Mouse (Mus musculus) intestine, embryonic 15.5 days (tissue): ENCODE measurements around the gene Plekhh2. TPM values are rescaled to one million over a fixed set of nuclear protein-coding genes. Genes with fewer than 3 reads are reported as not detected.

Experiments used
- ATAC-seq: fragments of 200-750 bp; cut with Nextera tagmentation; 2 replicates; pipeline ENCODE4 v1.8.0; 2017; ENCODE audit warnings: moderate TSS enrichment, moderate library complexity
- H3K27ac ChIP-seq: fragments of 300-500 bp; sonication (generic); 2 replicates; pipeline ENCODE4 v1.5.1; 2015; ENCODE audit warnings: mild to moderate bottlenecking, inconsistent platforms
- H3K27me3 ChIP-seq: fragments of 300-500 bp; sonication (generic); replicated peaks from 2 replicates; pipeline ENCODE4 v1.6.1; 2015; ENCODE audit warnings: inconsistent platforms
- H3K36me3 ChIP-seq: fragments of 300-500 bp; sonication (generic); 2 replicates; pipeline ENCODE4 v1.6.1; 2015; ENCODE audit warnings: inconsistent platforms
- H3K4me1 ChIP-seq: fragments of 300-500 bp; sonication (generic); replicated peaks from 2 replicates; pipeline ENCODE4 v1.6.1; 2015; ENCODE audit warnings: inconsistent platforms
- H3K4me2 ChIP-seq: fragments of 300-500 bp; sonication (generic); replicated peaks from 2 replicates; pipeline ENCODE4 v1.6.1; 2015; ENCODE audit warnings: mild to moderate bottlenecking, inconsistent platforms
- H3K4me3 ChIP-seq: fragments of 300-500 bp; sonication (generic); replicated peaks from 2 replicates; pipeline ENCODE4 v1.5.1; 2015; ENCODE audit warnings: inconsistent platforms
- H3K9ac ChIP-seq: fragments of 300-500 bp; sonication (generic); 2 replicates; pipeline ENCODE4 v1.6.1; 2015; ENCODE audit warnings: inconsistent platforms
- H3K9me3 ChIP-seq: fragments of 300-500 bp; sonication (generic); 2 replicates; pipeline ENCODE4 v1.6.1; 2016; ENCODE audit warnings: inconsistent platforms
- WGBS: fragments of 180-500 bp; shearing (Covaris S2); methylation state at CpG from one replicate; pipeline ENCODE4 v1.1.7; 2015; 5-methylcytosine and 5-hydroxymethylcytosine counted together
- polyA plus RNA-seq: library from polyadenylated mRNA; unstranded; fragments of >200 nt; fragmentation: Nextera tagmentation; extraction: Ambion mirVana; gene quantifications from 2 replicates; pipeline ENCODE4 v1.2.1, GENCODE M21; 2015

Gene Plekhh2
- polyA plus RNA-seq, 1 experiment from 2014 or later = 8.0 TPM

GRCm38 (mm10) chr17:84657782-84658181, 146.1 kb downstream of the Plekhh2 start:
- Histone ChIP-seq H3K36me3 (no peaks in the 10 kb centered on the region), H3K9ac (no peak overlapping the region), H3K4me1 (peaks cover 14% of the 10 kb centered on the region), H3K4me2 (no peak overlapping the region), H3K9me3 (no peaks in the 10 kb centered on the region), H3K4me3 (no peak overlapping the region), H3K27ac (no peak overlapping the region), H3K27me3 (no peaks in the 10 kb centered on the region)
- WGBS = 62% methylated on average over 7 of the region's 7 CpGs
- no peak for ATAC-seq

GRCm38 (mm10) chr17:84658195-84658594, 146.5 kb downstream of the Plekhh2 start:
- no peaks in the 10 kb centered on the region for H3K27me3 ChIP-seq
- no peak overlapping the region for H3K27ac ChIP-seq
- H3K4me2 ChIP-seq = no peak overlapping the region
- no peak; the same call in 1 of the 2 replicates for ATAC-seq
- H3K9ac ChIP-seq = no peak overlapping the region
- H3K9me3 ChIP-seq = no peaks in the 10 kb centered on the region
- no peak overlapping the region for H3K4me3 ChIP-seq
- H3K4me1 ChIP-seq = peaks cover 14% of the 10 kb centered on the region
- no peaks in the 10 kb centered on the region for H3K36me3 ChIP-seq
- 31% methylated on average over 5 of the region's 5 CpGs for WGBS

GRCm38 (mm10) chr17:84658951-84659350, 147.3 kb downstream of the Plekhh2 start:
- Histone ChIP-seq H3K36me3 (no peaks in the 10 kb centered on the region), H3K4me2 (no peak overlapping the region), H3K9ac (no peak overlapping the region), H3K27ac (peak overlapping the region; percentile 29; the same call in 1 of the 2 replicates), H3K4me3 (no peak overlapping the region), H3K9me3 (no peaks in the 10 kb centered on the region), H3K27me3 (no peaks in the 10 kb centered on the region), H3K4me1 (peaks cover 14% of the 10 kb centered on the region)
- ATAC-seq = peak; percentile 60
- WGBS = 61% methylated on average over 8 of the region's 8 CpGs

GRCm38 (mm10) chr17:84665053-84665452, 153.4 kb downstream of the Plekhh2 start:
- Histone ChIP-seq H3K4me1 (peaks cover 18% of the 10 kb centered on the region), H3K27me3 (no peaks in the 10 kb centered on the region), H3K27ac (no peak overlapping the region), H3K4me2 (no peak overlapping the region), H3K9ac (no peak overlapping the region), H3K4me3 (no peak overlapping the region), H3K36me3 (no peaks in the 10 kb centered on the region), H3K9me3 (no peaks in the 10 kb centered on the region)
- 30% methylated on average over 10 of the region's 10 CpGs for WGBS
- ATAC-seq = peak; percentile 13; the same call in 1 of the 2 replicates

- Histone ChIP-seq H3K9ac (no peak overlapping the region), H3K4me3 (no peak overlapping the region), H3K4me2 (peak overlapping the region; percentile 44), H3K9me3 (no peaks in the 10 kb centered on the region), H3K27me3 (no peaks in the 10 kb centered on the region), H3K36me3 (no peaks in the 10 kb centered on the region), H3K4me1 (peaks cover 18% of the 10 kb centered on the region), H3K27ac (no peak overlapping the region)
- ATAC-seq = peak; percentile 85
- 19% methylated on average over 9 of the region's 9 CpGs for WGBS
These were observed 154.0 kb downstream of the Plekhh2 start for GRCm38 (mm10) chr17:84665691-84666090.

GRCm38 (mm10) chr17:84667848-84668247, 156.2 kb downstream of the Plekhh2 start:
- no peaks in the 10 kb centered on the region for H3K9me3 ChIP-seq
- H3K4me3 ChIP-seq = no peak overlapping the region
- no peaks in the 10 kb centered on the region for H3K27me3 ChIP-seq
- no peaks in the 10 kb centered on the region for H3K36me3 ChIP-seq
- H3K4me2 ChIP-seq = no peak overlapping the region
- H3K4me1 ChIP-seq = peaks cover 11% of the 10 kb centered on the region
- H3K9ac ChIP-seq = no peak overlapping the region
- no peak for ATAC-seq
- no peak overlapping the region for H3K27ac ChIP-seq
- 82% methylated on average over 3 of the region's 3 CpGs for WGBS

Other genes with a start within 250 kb of the Plekhh2 start
- gene Thada, start 45.7 kb upstream of the Plekhh2 start, polyA plus RNA-seq = 6.3 and 6.9 TPM in 2 replicates
- 21.9 and 24.7 TPM in 2 replicates for gene Dync2li1, start 114.6 kb downstream of the Plekhh2 start, polyA plus RNA-seq
- gene Abcg8, start 164.4 kb downstream of the Plekhh2 start, polyA plus RNA-seq = 0.30 and 0.57 TPM in 2 replicates
- 2.3 and 3.4 TPM in 2 replicates for gene Abcg5, start 171.1 kb downstream of the Plekhh2 start, polyA plus RNA-seq